Mouse (Mus musculus): Measurements from ENCODE around the gene Fam189a2. TPM values are rescaled to one million over a fixed set of nuclear protein-coding genes. Genes with fewer than 3 reads are reported as not detected.
A peak's percentile ranks its signal among the peaks of the same experiment; 100 is the strongest.

Gene Fam189a2
- total RNA-seq, 2 experiments from 2014 or later, result 22.5 to 31.0 TPM

DNA sequence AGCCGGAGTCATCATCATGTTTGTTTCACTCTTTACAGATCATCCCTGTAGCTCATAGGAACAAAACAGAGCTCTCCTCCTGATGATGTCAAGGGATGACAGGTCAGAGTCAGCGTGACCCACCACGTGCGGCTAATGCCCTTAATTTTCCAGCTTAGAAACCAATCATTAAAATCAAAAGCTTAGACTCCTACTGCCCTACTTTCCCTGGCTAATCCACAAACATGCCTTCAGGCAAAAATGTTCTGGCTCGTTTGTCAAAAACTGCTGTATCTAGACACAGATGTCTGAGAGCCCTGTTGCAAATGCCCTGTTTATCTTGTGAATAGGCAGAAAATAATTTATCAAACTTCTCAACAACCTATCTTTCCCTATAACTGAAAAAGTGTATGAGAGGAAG lies 4.9 kb downstream of the Fam189a2 start:
- DNase-seq, result no peak

- no peak for DNase-seq
Measured at GRCm38 (mm10) chr19:24024667-24025066, 6.2 kb downstream of the Fam189a2 start.

DNA sequence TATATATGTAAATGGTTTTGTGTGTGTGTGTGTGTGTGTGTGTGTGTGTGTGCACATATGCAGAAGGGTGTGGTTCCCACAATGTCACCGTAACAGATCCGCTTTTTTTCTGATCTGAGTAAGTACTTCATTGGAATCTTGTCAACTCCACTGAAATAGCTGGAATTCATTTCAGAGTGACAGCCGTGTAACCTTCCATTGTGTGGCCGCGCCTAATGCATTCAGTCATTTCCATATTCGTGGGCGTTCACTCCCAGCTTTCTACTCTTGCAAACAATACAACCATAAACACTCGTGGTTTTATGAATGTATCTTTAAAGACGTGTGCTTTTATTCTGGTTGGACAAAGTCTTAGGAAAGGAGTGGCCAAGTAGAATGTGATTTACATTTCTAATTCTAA lies 6.7 kb downstream of the Fam189a2 start:
- no peak for DNase-seq

DNA sequence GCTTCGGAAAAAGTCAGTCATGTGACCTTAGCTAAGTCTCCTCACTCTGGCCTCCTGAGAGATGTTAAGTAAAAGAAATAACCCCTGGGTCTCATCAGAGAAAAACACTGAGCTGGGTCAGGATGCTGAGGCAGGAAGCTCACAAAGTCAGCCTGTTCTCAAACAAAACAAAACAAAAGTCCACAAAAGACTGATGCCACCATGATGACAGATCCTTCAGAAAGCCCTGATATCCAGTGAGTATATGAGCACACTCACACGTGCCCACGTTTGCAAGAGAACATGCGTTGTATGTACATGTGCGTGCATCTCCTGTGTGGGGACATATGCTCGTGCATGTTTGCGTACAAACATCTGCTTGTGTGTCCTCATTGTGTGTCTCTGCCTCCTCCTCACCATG lies 7.5 kb downstream of the Fam189a2 start:
- no peak for DNase-seq

DNA sequence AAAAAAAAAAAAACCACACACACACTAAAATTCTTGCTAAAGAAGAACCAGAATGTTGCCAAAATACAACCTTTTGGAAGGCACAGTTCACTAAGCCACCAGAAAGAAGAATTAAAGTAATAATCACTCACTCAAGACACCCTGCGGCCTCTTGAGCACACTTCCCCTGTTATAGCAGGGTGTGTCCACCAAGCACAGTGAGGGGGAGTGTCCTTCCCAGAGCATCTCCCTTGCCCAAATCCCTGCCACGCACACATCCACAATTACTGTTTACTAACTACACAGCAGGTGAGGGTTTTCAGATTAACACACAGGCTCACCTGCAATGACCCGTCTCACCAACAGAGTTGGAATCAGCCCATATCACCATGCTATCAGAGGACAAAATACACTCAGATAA lies 8.0 kb downstream of the Fam189a2 start:
- DNase-seq, result no peak

- DNase-seq, result no peak
Measured at GRCm38 (mm10) chr19:24022301-24022700, 8.5 kb downstream of the Fam189a2 start.

DNA sequence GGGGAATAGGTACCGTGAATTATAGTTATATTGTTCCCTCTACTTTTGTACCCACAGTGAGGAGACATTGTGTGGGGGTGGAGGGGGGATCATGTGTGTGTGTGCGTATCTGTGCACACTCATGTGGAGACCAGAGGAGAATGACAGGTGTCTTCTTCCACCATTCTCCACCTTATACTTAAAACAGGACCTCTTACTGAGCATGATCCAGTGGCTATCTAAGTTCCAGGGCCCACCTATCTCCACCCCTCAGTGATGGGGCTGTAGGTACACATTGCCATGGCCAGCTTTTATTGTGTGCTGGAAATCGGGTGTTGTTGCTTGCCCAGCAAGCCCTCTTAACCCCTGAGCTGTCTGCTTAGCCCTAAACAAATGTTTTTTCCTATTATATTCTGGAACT lies 10.1 kb downstream of the Fam189a2 start:
- no peak for DNase-seq

DNA sequence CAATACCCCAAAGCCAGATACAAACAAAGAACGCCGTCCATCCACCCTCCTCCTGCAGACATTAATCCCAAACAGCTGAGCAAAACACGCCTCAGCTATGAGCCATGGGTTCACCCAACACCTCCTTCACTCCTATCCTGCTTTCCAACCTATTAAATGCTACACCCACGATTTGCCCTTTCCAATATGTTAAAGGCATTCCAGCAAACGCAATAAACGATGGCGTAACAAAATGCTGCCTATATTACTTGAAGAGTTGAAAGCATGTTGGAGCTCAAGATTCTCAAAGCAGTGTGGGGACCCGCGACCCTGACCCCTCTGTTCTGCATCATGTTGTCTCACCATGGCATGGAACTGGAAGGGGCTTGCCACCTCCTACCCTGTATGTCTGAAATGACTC lies 11.2 kb downstream of the Fam189a2 start:
- DNase-seq, result no peak

DNA sequence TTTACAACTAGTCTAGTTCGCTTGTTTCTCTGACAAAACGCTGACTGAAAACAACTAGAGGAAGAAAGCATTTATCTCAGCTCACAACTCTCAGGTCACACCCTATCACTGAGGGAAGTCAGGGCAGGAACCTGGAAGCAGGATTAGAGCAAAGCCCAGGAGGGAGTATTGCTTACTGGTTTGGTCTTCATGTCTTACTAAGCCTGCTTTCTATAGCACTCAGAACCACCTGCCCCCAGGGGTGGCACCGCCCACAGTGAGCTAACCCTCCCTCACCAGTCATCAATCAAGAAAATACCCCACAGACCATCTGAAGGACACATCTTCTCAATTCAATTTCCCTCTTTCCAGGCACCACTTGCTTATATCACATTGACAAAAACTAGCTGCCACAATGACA lies 12.4 kb downstream of the Fam189a2 start:
- DNase-seq, result no peak

DNA sequence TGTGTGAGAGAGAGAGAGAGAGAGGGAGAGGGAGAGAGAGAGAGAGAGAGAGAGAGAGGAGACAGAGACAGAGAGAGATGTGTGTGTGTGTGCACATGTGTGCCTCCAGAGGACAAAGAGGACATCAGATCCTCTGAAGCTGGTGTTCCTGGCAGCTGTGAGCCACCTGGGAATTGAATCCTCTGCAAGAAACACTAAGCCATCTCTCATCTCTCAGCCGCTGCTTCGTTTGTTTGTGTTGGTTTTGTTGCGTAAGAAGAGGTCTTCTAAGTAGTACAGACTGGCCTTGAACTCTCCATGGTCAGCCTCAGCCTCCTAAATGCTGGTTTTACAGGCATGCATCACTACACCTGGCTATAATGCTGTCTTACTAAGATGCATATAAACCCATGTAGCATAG lies 12.9 kb downstream of the Fam189a2 start:
- DNase-seq, result peak; percentile 47

DNA sequence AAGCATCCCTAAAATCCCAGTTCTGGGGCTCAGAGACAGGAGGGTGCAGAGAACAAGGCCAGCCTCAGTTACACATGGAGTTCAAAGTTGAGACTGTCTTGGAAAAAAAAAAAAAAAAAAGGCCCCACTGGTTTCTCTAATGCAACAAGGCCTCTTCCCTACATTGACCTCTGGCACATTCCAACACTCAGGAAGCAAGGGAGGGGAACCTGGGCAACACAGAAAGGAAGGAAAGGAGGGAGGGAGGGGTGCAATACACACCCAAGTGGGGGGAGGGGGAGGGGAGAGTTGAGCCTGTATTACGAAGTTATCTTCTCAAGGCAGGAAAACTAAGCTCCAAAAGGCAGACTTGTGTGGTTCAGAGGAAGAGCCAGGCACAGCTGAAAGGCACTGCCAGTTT lies 13.4 kb downstream of the Fam189a2 start:
- DNase-seq, result peak; percentile 55

DNA sequence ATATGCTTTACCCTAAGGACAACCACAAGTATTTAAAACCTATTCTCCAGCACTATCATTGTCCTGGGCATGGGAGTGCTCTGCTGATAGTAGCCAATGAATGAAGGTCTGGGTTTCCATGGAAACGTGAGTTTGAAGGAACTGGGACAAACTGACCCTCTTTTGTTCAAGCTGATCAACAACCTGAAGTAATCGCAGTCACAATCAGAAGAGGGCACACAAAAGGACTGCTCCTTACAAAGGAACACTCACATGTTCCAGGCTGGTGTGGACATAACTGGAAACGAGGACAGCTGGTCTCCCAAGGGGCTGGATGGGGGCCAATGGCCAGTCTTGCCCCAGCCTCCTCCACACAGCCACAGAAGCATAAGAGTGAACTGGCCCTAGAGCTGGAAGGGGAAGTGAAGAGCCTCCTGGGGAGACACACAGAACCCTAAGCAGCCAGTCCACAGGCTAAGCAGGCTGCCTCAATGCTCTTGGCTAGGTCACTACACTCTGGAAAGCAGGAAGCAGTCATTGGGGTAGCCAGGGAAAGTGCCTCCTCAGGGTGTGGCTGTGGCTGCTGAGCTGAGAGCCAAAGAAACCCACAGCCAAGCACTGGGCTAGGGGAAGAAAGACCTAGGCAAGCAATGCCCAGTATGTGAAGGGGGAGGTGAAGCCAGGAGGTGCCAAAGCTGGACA lies 14.0 kb downstream of the Fam189a2 start:
- DNase-seq, result peak; percentile 73

DNA sequence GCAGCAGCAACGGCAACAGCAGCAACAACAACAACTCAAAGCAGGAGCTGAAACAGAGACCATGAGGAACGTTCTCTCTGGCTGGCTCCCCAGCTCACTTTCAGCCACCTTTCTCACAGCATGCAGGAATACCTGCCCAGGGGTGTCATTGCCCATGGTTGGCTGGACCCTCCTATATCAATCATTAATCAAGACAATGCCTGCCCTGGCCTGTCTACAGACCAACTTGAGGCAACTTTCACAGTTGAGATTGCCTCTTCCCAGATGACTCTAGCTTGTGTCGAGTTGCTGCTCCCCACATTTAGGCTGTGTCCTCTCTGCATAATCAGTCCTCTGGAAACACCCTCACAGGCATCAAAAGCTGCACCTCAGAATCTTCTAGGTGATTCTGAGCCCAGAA lies 17.6 kb downstream of the Fam189a2 start:
- no peak for DNase-seq

GRCm38 (mm10) chr19:24012479-24012878 lies 18.3 kb downstream of the Fam189a2 start:
- DNase-seq, result no peak

GRCm38 (mm10) chr19:24007638-24008360 lies 23.0 kb downstream of the Fam189a2 start:
- peak; percentile 32 for DNase-seq

- peak; percentile 26 for DNase-seq
Measured at GRCm38 (mm10) chr19:24007002-24007637, 23.7 kb downstream of the Fam189a2 start.

GRCm38 (mm10) chr19:23995766-23996399 lies 34.9 kb downstream of the Fam189a2 start:
- DNase-seq, result peak; percentile 50

DNA sequence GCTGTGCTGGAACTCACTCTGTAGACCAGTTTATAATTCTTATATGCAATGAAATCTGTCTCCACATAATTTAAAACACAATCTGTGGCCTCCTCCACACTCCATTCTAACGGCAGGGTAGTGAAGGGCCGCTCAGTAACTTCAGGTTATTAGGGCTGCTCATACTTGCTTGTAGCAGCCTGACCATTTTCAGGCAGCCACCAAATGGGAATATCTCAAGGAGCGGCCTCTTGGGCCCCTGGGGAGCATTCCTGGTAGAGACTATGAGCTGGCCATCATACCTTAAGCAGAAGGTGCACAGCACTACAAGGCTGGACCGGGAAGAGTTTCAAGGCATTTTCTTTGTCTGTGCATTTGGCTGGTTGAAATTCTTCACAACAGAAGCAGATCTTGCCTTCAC lies 42.7 kb downstream of the Fam189a2 start:
- DNase-seq, result no peak

DNA sequence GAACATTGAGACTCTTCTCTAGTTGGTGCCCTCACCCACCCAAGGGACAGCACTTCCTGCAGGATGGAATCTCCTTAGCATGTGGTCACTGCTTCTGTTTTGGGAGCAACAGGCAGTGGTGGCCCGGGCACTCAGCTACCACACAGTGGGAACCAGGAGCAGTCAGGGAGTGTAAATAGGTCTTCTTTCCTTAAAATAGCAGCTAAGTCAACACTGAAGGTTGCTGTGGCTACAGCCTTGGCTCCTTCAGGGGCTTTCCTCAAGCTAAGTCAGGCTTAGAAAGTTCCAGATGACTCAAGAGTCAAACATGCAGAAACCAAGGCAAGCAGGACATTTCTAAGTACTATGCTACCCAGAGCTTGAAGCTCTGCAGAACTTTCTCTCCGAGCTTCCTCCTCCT lies 43.5 kb downstream of the Fam189a2 start:
- no peak for DNase-seq

GRCm38 (mm10) chr19:23984186-23984585 lies 46.6 kb downstream of the Fam189a2 start:
- DNase-seq, result no peak

GRCm38 (mm10) chr19:23980598-23980997 lies 50.2 kb downstream of the Fam189a2 start:
- DNase-seq, result no peak

DNA sequence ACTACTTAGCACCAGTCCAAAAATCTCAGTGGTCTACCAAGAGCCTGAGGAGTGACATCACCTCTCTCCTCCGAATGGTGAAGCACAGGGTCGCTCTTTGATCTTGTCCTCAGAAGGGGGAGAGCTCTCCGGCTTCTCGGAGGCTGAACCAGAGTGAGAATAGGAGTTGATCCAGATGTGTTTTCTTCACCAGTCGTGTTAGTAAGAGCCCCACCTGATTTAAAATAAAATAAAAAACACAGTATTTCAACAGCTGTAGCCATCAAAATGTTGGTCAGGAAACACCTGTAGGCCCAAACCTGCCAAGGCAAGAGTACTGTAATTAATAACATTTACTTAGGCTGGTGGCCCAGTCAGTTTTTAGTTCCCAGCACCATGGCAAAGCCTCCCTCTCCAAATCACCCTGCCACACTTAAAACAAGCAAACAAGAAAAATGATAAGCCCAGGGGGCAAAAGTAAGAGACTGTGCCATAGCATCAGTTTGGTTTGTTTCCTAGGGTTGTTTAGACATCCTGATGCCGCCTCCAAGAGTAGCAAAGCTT lies 52.8 kb downstream of the Fam189a2 start:
- no peak for DNase-seq
